Mouse (Mus musculus) brain, embryonic 14.5 days (tissue): ENCODE data around the gene Dtx1. TPM values are rescaled to one million over a fixed set of nuclear protein-coding genes. Genes with fewer than 3 reads are reported as not detected.

Experiments
- DNase-seq: peaks from one replicate; pipeline ENCODE4 v3.0.0-alpha.2; 2011; ENCODE audit warnings: low read depth
- CTCF ChIP-seq: fragments of 200-500 bp; IDR thresholded peaks from 2 replicates; pipeline ENCODE4 v1.5.1; 2012; ENCODE audit warnings: inconsistent platforms, mild to moderate bottlenecking, moderate library complexity, borderline replicate concordance; ENCODE audit not compliant: insufficient read depth, insufficient read length; ENCODE audit errors: extremely low read depth
- POLR2A ChIP-seq: fragments of 200-500 bp; IDR thresholded peaks from 2 replicates; pipeline ENCODE4 v1.6.1; 2012; ENCODE audit warnings: mild to moderate bottlenecking, inconsistent platforms, borderline replicate concordance; ENCODE audit not compliant: poor library complexity, insufficient read depth, insufficient read length, severe bottlenecking; ENCODE audit errors: extremely low read depth
- polyA plus RNA-seq: library from polyadenylated mRNA; depleted of rRNA; stranded (reverse); fragments of >200 nt; gene quantifications from 2 replicates; pipeline ENCODE4 v1.2.3, GENCODE M21; 2012

The Dtx1 gene
- polyA plus RNA-seq, 1 experiment: 150 TPM

GRCm38 (mm10) chr5:120721005-120721404 is 9.3 kb upstream of the Dtx1 start:
- TF ChIP-seq CTCF (no peak), POLR2A (no peak)
- DNase-seq: no peak

GRCm38 (mm10) chr5:120718600-120719378 is 7.1 kb upstream of the Dtx1 start:
- no peak for DNase-seq
- TF ChIP-seq CTCF: no peak
- TF ChIP-seq POLR2A: no peak

GRCm38 (mm10) chr5:120717136-120717535 is 5.4 kb upstream of the Dtx1 start:
- DNase-seq: no peak
- no peak for TF ChIP-seq CTCF
- TF ChIP-seq POLR2A: no peak

GRCm38 (mm10) chr5:120714314-120714713 is 2.6 kb upstream of the Dtx1 start:
- TF ChIP-seq CTCF (peak; percentile 96), POLR2A (no peak)
- peak; percentile 87 for DNase-seq

- no peak for TF ChIP-seq CTCF
- DNase-seq: peak; percentile 56
These were observed 994 bp upstream of the Dtx1 start for GRCm38 (mm10) chr5:120712721-120713120.

- TF ChIP-seq CTCF (no peak), POLR2A (peak; percentile 48; the same call in 1 of the 2 replicates)
- peak; percentile 65 for DNase-seq
These were observed 311 bp downstream of the Dtx1 start for GRCm38 (mm10) chr5:120711416-120711815.

- TF ChIP-seq POLR2A: no peak
- no peak for TF ChIP-seq CTCF
- DNase-seq: peak; percentile 47
These were observed 890 bp downstream of the Dtx1 start for GRCm38 (mm10) chr5:120710826-120711248.

- TF ChIP-seq CTCF: no peak
- TF ChIP-seq POLR2A: no peak
These were observed 1.4 kb downstream of the Dtx1 start for GRCm38 (mm10) chr5:120710161-120710825.

GRCm38 (mm10) chr5:120706976-120707375 is 4.8 kb downstream of the Dtx1 start:
- no peak for DNase-seq
- TF ChIP-seq CTCF (no peak), POLR2A (no peak)

More at GRCm38 (mm10) chr5:120710161-120710825, 1.4 kb downstream of the Dtx1 start:
- DNase-seq: peak; percentile 74

GRCm38 (mm10) chr5:120706541-120706940 is 5.2 kb downstream of the Dtx1 start:
- TF ChIP-seq POLR2A (no peak), CTCF (no peak)
- DNase-seq: peak; percentile 75

GRCm38 (mm10) chr5:120704421-120704820 is 7.3 kb downstream of the Dtx1 start:
- TF ChIP-seq CTCF (no peak), POLR2A (no peak)
- no peak for DNase-seq

- TF ChIP-seq CTCF (no peak), POLR2A (no peak)
- no peak for DNase-seq
These were observed 8.1 kb downstream of the Dtx1 start for GRCm38 (mm10) chr5:120703660-120704059.

- TF ChIP-seq CTCF: no peak
- no peak for TF ChIP-seq POLR2A
- no peak for DNase-seq
These were observed 8.8 kb downstream of the Dtx1 start for GRCm38 (mm10) chr5:120702969-120703368.
